Mouse (Mus musculus): ENCODE data around the gene Glt8d1. TPM values are rescaled to one million over a fixed set of nuclear protein-coding genes. Genes with fewer than 3 reads are reported as not detected.

Gene Glt8d1
- polyA plus RNA-seq, 1 experiment, result 200 TPM

GRCm38 (mm10) chr14:31017854-31018253 lies 16.7 kb downstream of the Glt8d1 start:
- no peaks in the 10 kb centered on the region for H3K27me3 ChIP-seq (ENCODE audit: control insufficient read depth, insufficient read depth, low read length)
- H3K4me1 ChIP-seq (ENCODE audit: control insufficient read depth, insufficient read depth, low read length), result peaks cover 6% of the 10 kb centered on the region; the same call in 1 of the 2 replicates
- H3K36me3 ChIP-seq (ENCODE audit: control insufficient read depth, insufficient read depth, low read length), result no peaks in the 10 kb centered on the region; the same call in none of the 2 replicates
- no peak overlapping the region; the same call in 1 of the 2 replicates for H3K27ac ChIP-seq (ENCODE audit: control insufficient read depth, insufficient read depth, low read depth, low read length)
- peak overlapping the region; percentile 92 for H3K4me3 ChIP-seq (ENCODE audit: control insufficient read depth, low read depth, low read length)
- TF ChIP-seq POLR2A (IDR thresholded peaks at IDR 0.05; ENCODE audit: control insufficient read depth, low read depth, low read length) (no peak), CTCF (IDR thresholded peaks at IDR 0.05; ENCODE audit: control insufficient read depth, insufficient read depth, insufficient replicate concordance, low read depth, low read length) (no peak)

DNA sequence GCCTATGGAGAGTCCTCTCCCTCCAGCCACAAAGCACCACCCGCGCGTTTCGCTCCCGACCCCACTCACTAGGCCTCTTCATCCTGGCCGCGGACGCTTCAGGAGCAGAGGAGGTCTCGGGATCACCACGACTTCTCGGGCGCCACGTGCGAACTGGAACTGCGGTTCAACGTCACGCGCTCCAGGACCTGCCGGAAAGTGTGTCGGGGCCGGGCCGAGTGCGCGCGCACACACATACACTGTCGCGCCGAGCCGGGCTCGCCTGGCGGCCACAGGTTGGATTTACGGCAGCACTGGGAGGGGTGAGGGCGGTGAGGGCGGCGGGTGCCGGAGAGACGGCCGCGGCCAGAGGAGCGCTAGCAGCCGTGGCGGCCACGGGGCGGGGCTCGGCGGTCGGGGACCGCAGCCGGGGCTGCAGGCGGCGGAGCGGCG lies 17.7 kb downstream of the Glt8d1 start, which contains the start of the genes Pbrm1 and Gnl3:
TSS of gene Pbrm1 (plus strand) at position 279 of the 432 bp plus-strand sequence.
TSS of gene Gnl3 (minus strand) at position 293 of the 432 bp plus-strand sequence.
- Histone ChIP-seq H3K4me3 (ENCODE audit: control insufficient read depth, low read depth, low read length) (peak within 1 kb of the TSS; percentile 96), H3K27me3 (ENCODE audit: control insufficient read depth, insufficient read depth, low read length) (no peaks in the 10 kb centered on the region), H3K4me1 (ENCODE audit: control insufficient read depth, insufficient read depth, low read length) (peaks cover 6% of the 10 kb centered on the region; the same call in 1 of the 2 replicates), H3K36me3 (ENCODE audit: control insufficient read depth, insufficient read depth, low read length) (no peaks in the 10 kb centered on the region; the same call in 1 of the 2 replicates), H3K27ac (ENCODE audit: control insufficient read depth, insufficient read depth, low read depth, low read length) (peak within 1 kb of the TSS; percentile 93)
- TF ChIP-seq CTCF (IDR thresholded peaks at IDR 0.05; ENCODE audit: control insufficient read depth, insufficient read depth, insufficient replicate concordance, low read depth, low read length) (no peak), POLR2A (IDR thresholded peaks at IDR 0.05; ENCODE audit: control insufficient read depth, low read depth, low read length) (peak; percentile 83)

DNA sequence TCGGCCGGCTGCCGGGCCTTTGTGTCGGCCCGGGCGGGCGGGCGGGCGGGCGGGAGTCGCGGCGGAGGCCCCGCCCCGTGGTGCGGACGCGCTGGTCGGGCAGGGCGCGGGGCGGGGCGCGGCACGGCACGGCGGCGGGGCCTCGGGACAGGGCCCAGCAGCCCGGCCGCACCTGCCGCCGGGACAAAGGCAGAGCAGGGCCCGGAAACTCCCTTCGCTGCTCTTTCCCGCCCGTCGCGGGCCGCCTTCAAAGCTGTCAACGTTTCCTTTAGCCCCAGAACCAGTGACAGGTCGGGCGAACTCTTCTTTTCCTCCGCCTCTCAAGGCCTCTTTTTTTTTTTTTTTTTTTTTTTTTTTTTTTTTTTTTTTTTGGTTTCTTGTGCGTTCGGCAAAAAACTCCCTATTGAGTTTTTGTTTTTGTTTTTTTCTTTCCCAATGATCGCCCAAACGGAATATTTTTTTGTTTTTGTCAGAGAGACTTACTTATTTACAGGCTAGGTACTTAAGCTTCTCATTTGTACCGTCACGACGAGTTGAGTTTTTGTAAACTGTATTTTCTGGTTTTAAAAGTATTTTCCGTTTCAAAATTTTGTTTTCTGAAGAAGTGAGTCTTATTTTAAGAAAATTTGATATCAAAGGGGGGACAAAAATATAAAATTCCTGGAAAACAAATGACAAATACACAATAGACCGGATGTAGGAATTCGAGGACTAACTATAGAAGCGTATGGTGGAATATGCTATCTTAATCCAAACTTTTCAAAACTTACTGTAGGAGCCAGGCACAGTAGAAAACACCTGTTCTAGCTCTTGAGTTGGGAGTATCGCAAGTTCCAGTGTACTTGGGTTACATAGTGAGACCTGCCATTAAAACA lies 18.4 kb downstream of the Glt8d1 start:
- Histone ChIP-seq H3K4me1 (ENCODE audit: control insufficient read depth, insufficient read depth, low read length) (peaks cover 6% of the 10 kb centered on the region; the same call in 1 of the 2 replicates), H3K27me3 (ENCODE audit: control insufficient read depth, insufficient read depth, low read length) (no peaks in the 10 kb centered on the region), H3K4me3 (ENCODE audit: control insufficient read depth, low read depth, low read length) (peak overlapping the region; percentile 96), H3K27ac (ENCODE audit: control insufficient read depth, insufficient read depth, low read depth, low read length) (peak overlapping the region; percentile 93), H3K36me3 (ENCODE audit: control insufficient read depth, insufficient read depth, low read length) (peaks cover 1% of the 10 kb centered on the region; the same call in 1 of the 2 replicates)
- no peak for TF ChIP-seq POLR2A (IDR thresholded peaks at IDR 0.05; ENCODE audit: control insufficient read depth, low read depth, low read length)
- no peak for TF ChIP-seq CTCF (IDR thresholded peaks at IDR 0.05; ENCODE audit: control insufficient read depth, insufficient read depth, insufficient replicate concordance, low read depth, low read length)

DNA sequence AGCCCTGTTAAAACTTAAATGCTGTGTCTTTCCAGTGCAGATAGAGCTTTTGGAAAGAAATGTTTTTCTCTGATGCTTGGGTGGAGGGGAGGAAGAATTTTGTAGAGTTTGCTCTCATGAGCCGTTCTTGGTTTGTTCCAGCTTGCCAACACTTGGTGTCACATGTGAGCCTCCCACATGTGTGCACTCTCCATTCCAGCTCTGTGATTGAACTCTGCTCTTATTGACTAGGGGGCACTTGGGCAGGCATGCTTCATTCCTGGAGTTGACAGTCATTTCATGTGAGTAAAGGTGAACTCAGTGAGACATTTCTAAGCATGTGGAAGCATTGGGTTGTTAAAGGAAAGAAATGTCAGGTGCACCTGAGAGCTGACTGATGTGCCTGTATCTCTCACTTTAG lies 21.4 kb downstream of the Glt8d1 start:
- Histone ChIP-seq H3K36me3 (ENCODE audit: control insufficient read depth, insufficient read depth, low read length) (peaks cover 1% of the 10 kb centered on the region; the same call in 1 of the 2 replicates), H3K4me1 (ENCODE audit: control insufficient read depth, insufficient read depth, low read length) (peaks cover 6% of the 10 kb centered on the region; the same call in 1 of the 2 replicates), H3K27ac (ENCODE audit: control insufficient read depth, insufficient read depth, low read depth, low read length) (no peak overlapping the region), H3K4me3 (ENCODE audit: control insufficient read depth, low read depth, low read length) (no peak overlapping the region), H3K27me3 (ENCODE audit: control insufficient read depth, insufficient read depth, low read length) (no peaks in the 10 kb centered on the region)
- TF ChIP-seq POLR2A (IDR thresholded peaks at IDR 0.05; ENCODE audit: control insufficient read depth, low read depth, low read length), result no peak
- TF ChIP-seq CTCF (IDR thresholded peaks at IDR 0.05; ENCODE audit: control insufficient read depth, insufficient read depth, insufficient replicate concordance, low read depth, low read length), result no peak

DNA sequence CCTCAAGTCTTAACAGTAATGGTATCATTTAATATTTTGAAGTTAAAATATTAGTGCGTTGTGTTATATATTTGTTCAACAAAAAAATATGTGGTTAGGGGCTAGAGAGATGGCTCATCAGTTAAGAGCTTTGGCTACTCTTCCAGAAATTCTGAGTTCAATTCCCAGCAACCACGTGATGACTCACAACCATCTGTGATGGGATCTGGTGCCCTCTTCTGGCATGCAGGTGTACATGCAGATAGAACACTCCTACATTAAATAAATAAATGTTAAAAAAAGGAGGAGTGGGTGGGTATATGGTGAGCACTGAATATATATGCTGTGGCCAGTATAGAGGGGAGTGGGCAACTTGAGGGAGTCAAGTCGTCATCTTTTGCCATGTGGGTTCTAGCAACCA lies 24.6 kb downstream of the Glt8d1 start:
- Histone ChIP-seq H3K4me1 (ENCODE audit: control insufficient read depth, insufficient read depth, low read length) (no peaks in the 10 kb centered on the region), H3K27ac (ENCODE audit: control insufficient read depth, insufficient read depth, low read depth, low read length) (no peak overlapping the region), H3K36me3 (ENCODE audit: control insufficient read depth, insufficient read depth, low read length) (peaks cover 1% of the 10 kb centered on the region; the same call in 1 of the 2 replicates), H3K4me3 (ENCODE audit: control insufficient read depth, low read depth, low read length) (no peak overlapping the region), H3K27me3 (ENCODE audit: control insufficient read depth, insufficient read depth, low read length) (no peaks in the 10 kb centered on the region)
- TF ChIP-seq CTCF (IDR thresholded peaks at IDR 0.05; ENCODE audit: control insufficient read depth, insufficient read depth, insufficient replicate concordance, low read depth, low read length) (no peak), POLR2A (IDR thresholded peaks at IDR 0.05; ENCODE audit: control insufficient read depth, low read depth, low read length) (no peak)

DNA sequence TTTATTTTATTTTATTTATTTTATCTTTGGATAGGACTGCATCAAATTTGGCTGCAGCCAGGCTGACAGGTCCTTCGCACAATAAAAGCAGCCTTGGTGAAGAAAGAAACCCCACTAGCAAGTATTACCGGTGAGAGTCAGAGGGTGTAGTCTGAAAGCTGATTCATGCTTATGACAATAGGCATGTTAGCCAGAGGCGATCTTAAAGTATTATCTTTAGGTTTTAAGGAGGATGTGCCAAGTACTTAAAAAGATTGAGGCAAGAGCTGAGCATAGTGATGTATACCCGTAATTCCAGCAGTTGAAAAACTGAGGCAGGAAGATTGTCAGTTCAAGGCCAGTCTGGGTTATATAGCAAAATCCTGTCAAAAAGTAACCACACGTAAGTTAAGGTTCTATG lies 44.1 kb downstream of the Glt8d1 start:
- Histone ChIP-seq H3K36me3 (ENCODE audit: control insufficient read depth, insufficient read depth, low read length) (peaks cover 4% of the 10 kb centered on the region), H3K27me3 (ENCODE audit: control insufficient read depth, insufficient read depth, low read length) (no peaks in the 10 kb centered on the region), H3K4me3 (ENCODE audit: control insufficient read depth, low read depth, low read length) (no peak overlapping the region), H3K4me1 (ENCODE audit: control insufficient read depth, insufficient read depth, low read length) (no peaks in the 10 kb centered on the region), H3K27ac (ENCODE audit: control insufficient read depth, insufficient read depth, low read depth, low read length) (no peak overlapping the region)
- TF ChIP-seq POLR2A (IDR thresholded peaks at IDR 0.05; ENCODE audit: control insufficient read depth, low read depth, low read length) (no peak), CTCF (IDR thresholded peaks at IDR 0.05; ENCODE audit: control insufficient read depth, insufficient read depth, insufficient replicate concordance, low read depth, low read length) (no peak)

DNA sequence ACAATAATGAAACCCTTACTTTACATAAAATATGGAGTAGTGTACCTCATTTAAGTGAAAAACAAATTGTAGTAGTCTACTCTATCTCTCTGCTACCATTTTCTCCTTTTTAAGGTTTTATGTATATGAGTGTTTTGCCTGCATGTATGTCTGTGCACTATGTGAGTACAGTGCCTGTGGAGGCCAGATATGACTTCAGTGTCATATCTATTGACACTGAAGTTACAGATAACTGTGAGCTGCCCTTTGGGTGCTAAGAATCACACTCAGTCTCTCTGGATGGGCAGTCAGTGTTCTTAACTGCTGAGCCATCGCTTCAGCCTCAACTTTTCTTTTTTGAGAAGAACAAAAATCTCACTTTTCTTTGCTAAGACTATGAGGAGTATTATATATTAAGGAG lies 44.6 kb downstream of the Glt8d1 start:
- H3K36me3 ChIP-seq (ENCODE audit: control insufficient read depth, insufficient read depth, low read length), result peaks cover 5% of the 10 kb centered on the region
- TF ChIP-seq POLR2A (IDR thresholded peaks at IDR 0.05; ENCODE audit: control insufficient read depth, low read depth, low read length), result no peak
- no peak for TF ChIP-seq CTCF (IDR thresholded peaks at IDR 0.05; ENCODE audit: control insufficient read depth, insufficient read depth, insufficient replicate concordance, low read depth, low read length)

More for the DNA sequence above, 44.6 kb downstream of the Glt8d1 start:
- Histone ChIP-seq H3K4me3 (ENCODE audit: control insufficient read depth, low read depth, low read length) (no peak overlapping the region), H3K27ac (ENCODE audit: control insufficient read depth, insufficient read depth, low read depth, low read length) (no peak overlapping the region), H3K27me3 (ENCODE audit: control insufficient read depth, insufficient read depth, low read length) (no peaks in the 10 kb centered on the region), H3K4me1 (ENCODE audit: control insufficient read depth, insufficient read depth, low read length) (no peaks in the 10 kb centered on the region)

Other genes starting within 250 kb of the Glt8d1 start
- gene Tmem110, start 175.8 kb upstream of the Glt8d1 start, polyA plus RNA-seq (2012; rRNA removed), result 3.6 and 3.7 TPM in 2 replicates
- 1.3 and 1.7 TPM in 2 replicates for gene Mustn1, start 122.2 kb upstream of the Glt8d1 start, polyA plus RNA-seq (2012; rRNA removed)
- 0.07 and 0.21 TPM in 2 replicates for gene Itih4, start 114.9 kb upstream of the Glt8d1 start, polyA plus RNA-seq (2012; rRNA removed)
- gene Itih3, start 77.6 kb upstream of the Glt8d1 start, polyA plus RNA-seq (2012; rRNA removed), result 0.36 and 0.66 TPM in 2 replicates
- gene Itih1, start 58.1 kb upstream of the Glt8d1 start, polyA plus RNA-seq (2012; rRNA removed), result not detected in 2 replicates
- gene Nek4, start 50.0 kb upstream of the Glt8d1 start, polyA plus RNA-seq (2012; rRNA removed), result 30.3 and 33.4 TPM in 2 replicates
- gene Spcs1, start 272 bp downstream of the Glt8d1 start, polyA plus RNA-seq (2012; rRNA removed), result 613 and 684 TPM in 2 replicates
- gene Pbrm1, start 17.7 kb downstream of the Glt8d1 start, polyA plus RNA-seq (2012; rRNA removed), result 8.3 and 8.5 TPM in 2 replicates
- gene Gnl3, start 17.8 kb downstream of the Glt8d1 start, polyA plus RNA-seq (2012; rRNA removed), result 16.2 and 18.1 TPM in 2 replicates
- gene Smim4, start 127.6 kb downstream of the Glt8d1 start, polyA plus RNA-seq (2012; rRNA removed), result 8.9 and 11.8 TPM in 2 replicates
- 24.4 and 27.4 TPM in 2 replicates for gene Nt5dc2, start 129.7 kb downstream of the Glt8d1 start, polyA plus RNA-seq (2012; rRNA removed)
- 8.0 and 9.2 TPM in 2 replicates for gene Stab1, start 167.2 kb downstream of the Glt8d1 start, polyA plus RNA-seq (2012; rRNA removed)
- gene Tnnc1, start 206.9 kb downstream of the Glt8d1 start, polyA plus RNA-seq (2012; rRNA removed), result 0.48 and 0.59 TPM in 2 replicates
- gene Nisch, start 215.5 kb downstream of the Glt8d1 start, polyA plus RNA-seq (2012; rRNA removed), result 62.1 and 63.8 TPM in 2 replicates
- 0.65 and 0.79 TPM in 2 replicates for gene Sema3g, start 216.5 kb downstream of the Glt8d1 start, polyA plus RNA-seq (2012; rRNA removed)
- 1,194 and 1,232 TPM in 2 replicates for gene Phf7, start 249.9 kb downstream of the Glt8d1 start, polyA plus RNA-seq (2012; rRNA removed)